Mouse (Mus musculus): Measurements from ENCODE around the gene Sik3. TPM values are rescaled to one million over a fixed set of nuclear protein-coding genes. Genes with fewer than 3 reads are reported as not detected.
"Not testable (repeated sequence)": the region's sequence is repeated elsewhere in the genome, so short reads cannot be mapped to it uniquely, and the experiment has no call there.

Sik3 gene
- polyA plus RNA-seq, 1 experiment from 2014 or later, result 5.6 TPM

DNA sequence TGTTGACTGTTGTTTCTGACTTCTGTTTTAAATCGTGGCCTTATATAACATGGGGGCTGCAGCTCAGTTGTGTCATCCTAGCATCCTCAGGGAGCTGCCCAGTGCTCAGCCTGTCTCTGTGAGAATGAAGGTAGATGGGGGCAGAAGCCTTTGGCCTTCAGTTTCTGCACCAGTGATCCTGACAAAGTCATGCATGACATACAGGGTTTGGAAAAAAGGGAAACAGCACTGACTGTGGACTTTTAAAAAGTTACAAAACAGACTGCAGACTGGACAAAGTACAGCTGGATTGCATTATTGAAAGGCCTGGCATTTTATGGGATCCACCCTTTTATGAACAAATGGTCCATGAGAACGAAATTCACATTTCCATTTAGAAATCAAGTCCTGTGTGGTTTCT lies 113.7 kb downstream of the Sik3 start:
- no peaks in the 10 kb centered on the region for H3K27me3 ChIP-seq
- no peak overlapping the region for H3K4me2 ChIP-seq
- WGBS, result 82% methylated on average over 2 of the region's 2 CpGs
- H3K9me3 ChIP-seq, result no peaks in the 10 kb centered on the region
- no peak for ATAC-seq (ENCODE audit: low FRiP score)
- no peak overlapping the region for H3K9ac ChIP-seq
- H3K36me3 ChIP-seq, result no peaks in the 10 kb centered on the region
- no peak overlapping the region for H3K27ac ChIP-seq
- peaks cover 25% of the 10 kb centered on the region for H3K4me1 ChIP-seq (replicated peaks)
- H3K4me3 ChIP-seq, result no peak overlapping the region

DNA sequence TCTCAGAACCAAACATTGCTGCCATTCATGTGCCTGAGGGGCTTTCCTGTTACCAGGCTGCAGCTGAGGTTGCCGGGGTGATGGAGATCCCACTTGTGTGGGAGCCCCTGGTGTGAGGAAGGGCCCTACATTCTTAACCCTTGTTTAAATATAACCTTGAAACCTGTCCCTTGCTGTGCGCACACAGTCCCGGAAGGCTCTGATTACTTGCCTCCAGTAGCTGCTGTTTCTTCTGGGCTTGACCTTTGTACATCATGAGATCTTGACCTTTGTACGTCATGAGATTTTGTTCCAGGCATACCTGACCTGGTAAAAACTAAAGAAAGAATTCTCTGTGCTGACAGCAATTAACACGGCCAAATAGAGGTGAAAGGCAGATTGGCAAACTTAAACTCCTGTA lies 114.7 kb downstream of the Sik3 start:
- Histone ChIP-seq H3K27me3 (no peaks in the 10 kb centered on the region), H3K27ac (no peak overlapping the region), H3K9ac (no peak overlapping the region), H3K36me3 (no peaks in the 10 kb centered on the region), H3K4me3 (no peak overlapping the region), H3K9me3 (no peaks in the 10 kb centered on the region), H3K4me1 (replicated peaks) (peaks cover 25% of the 10 kb centered on the region), H3K4me2 (no peak overlapping the region)
- ATAC-seq (ENCODE audit: low FRiP score), result no peak
- 41% methylated on average over 5 of the region's 5 CpGs for WGBS

DNA sequence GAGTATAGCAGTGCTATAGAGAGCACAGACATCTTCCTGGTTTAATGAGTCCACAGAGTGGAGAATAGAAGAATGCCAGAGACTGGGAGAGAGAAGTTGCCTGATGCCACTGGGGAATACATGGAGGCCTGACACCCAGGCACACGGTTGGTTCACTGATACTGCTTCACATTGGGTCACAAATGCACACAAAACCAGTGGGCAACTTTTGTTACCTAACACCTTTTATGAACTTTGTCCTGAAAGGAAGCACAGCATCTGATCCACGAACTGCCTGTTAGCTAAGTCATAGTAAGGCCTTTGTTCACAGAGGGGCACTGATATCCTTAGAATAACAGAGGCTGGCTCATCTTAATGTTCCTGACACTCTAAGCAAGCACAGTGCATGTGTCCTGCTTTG lies 116.6 kb downstream of the Sik3 start:
- 78% methylated on average over 2 of the region's 2 CpGs for WGBS
- peaks cover 21% of the 10 kb centered on the region for H3K4me1 ChIP-seq (replicated peaks)
- no peak overlapping the region for H3K27ac ChIP-seq
- no peaks in the 10 kb centered on the region for H3K27me3 ChIP-seq
- no peak for ATAC-seq (ENCODE audit: low FRiP score)
- H3K4me3 ChIP-seq, result no peak overlapping the region
- no peaks in the 10 kb centered on the region for H3K36me3 ChIP-seq
- H3K4me2 ChIP-seq, result no peak overlapping the region
- H3K9me3 ChIP-seq, result no peaks in the 10 kb centered on the region
- H3K9ac ChIP-seq, result no peak overlapping the region

DNA sequence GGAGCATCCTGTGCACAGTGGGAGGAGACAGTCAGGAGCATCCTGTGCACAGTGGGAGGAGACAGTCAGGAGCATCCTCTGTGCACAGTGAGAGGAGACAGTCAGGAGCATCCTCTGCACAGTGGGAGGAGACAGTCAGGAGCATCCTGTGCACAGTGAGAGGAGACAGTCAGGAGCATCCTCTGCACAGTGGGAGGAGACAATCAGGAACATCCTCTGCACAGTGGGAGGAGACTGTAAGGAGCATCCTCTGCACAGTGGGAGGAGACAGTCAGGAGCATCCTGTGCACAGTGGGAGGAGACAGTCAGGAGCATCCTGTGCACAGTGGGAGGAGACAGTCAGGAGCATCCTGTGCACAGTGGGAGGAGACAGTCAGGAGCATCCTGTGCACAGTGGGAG lies 120.2 kb downstream of the Sik3 start:
- not testable (repeated sequence) for H3K4me1 ChIP-seq (replicated peaks); H3K36me3 ChIP-seq; H3K27me3 ChIP-seq; ATAC-seq (ENCODE audit: low FRiP score); H3K4me2 ChIP-seq; H3K9me3 ChIP-seq; H3K9ac ChIP-seq; H3K4me3 ChIP-seq
- 0 out of 2 replicates have a peak overlapping the region, but pooled peaks have one; percentile 18 for H3K27ac ChIP-seq

DNA sequence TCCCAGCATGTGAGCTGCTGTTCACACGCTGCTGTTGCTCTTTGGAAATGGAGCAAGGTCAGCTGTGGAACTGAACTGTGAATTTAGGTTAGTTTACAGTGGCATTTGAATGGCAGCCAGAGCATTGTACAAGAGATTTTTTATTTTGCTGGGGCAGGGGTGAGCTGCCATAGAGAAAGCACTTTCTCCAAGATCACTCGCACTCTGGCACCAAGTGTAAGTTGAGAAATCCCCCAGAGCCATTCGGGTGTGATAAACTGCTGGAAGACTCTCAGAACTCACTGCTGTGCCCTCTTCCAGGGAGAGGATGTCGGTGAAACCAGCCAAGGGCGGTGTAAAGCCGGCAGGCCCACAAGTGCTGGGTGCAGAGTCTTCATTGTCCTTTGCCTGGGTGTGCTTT lies 126.2 kb downstream of the Sik3 start:
- Histone ChIP-seq H3K4me1 (replicated peaks) (peaks cover 8% of the 10 kb centered on the region), H3K27me3 (no peaks in the 10 kb centered on the region), H3K36me3 (no peaks in the 10 kb centered on the region), H3K27ac (no peak overlapping the region), H3K4me3 (no peak overlapping the region), H3K9ac (no peak overlapping the region), H3K9me3 (no peaks in the 10 kb centered on the region), H3K4me2 (no peak overlapping the region)
- no peak for ATAC-seq (ENCODE audit: low FRiP score)
- 72% methylated on average over 6 of the region's 6 CpGs for WGBS

DNA sequence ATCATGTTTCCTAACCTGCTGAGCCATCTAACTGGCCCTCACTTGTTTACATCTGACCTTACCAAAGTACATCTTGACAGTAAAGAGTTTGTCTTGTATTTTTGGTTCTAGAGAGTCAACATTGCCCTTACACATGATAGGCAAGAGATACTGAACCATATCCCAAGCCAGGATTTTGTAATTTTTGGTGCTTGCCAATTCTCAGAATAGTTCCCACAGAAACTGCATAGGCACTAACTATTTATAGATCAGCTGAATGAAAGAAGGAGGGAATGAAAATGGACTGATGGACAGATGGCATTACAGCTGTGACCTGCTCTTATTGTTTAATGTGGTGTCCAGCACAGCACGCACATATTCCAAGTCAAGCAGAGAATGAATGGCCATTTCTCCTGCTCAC lies 128.2 kb downstream of the Sik3 start:
- Histone ChIP-seq H3K4me3 (no peak overlapping the region), H3K9ac (no peak overlapping the region), H3K4me2 (no peak overlapping the region), H3K27ac (no peak overlapping the region), H3K27me3 (no peaks in the 10 kb centered on the region), H3K4me1 (replicated peaks) (peaks cover 8% of the 10 kb centered on the region), H3K9me3 (no peaks in the 10 kb centered on the region), H3K36me3 (no peaks in the 10 kb centered on the region)
- no peak for ATAC-seq (ENCODE audit: low FRiP score)
- 65% methylated on average over 1 of the region's 1 CpGs for WGBS

DNA sequence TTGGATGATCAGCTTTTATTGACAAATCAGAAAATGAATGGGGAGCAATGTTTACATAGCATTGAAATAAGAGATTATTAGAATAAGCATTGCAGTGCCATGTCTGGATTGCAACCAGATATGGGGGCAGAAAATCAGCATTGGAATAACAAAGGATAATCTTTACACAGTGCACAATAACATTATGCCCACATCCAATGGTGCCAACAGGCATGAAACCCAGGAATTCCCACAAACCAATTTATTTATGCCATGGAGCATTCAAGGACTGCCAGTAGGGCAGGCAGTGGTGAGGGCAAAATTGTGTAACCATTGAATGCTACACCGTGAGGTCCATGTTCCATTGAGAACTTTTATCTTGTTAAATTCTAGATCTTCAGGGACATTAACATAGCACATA lies 129.4 kb downstream of the Sik3 start:
- H3K4me2 ChIP-seq, result no peak overlapping the region

DNA sequence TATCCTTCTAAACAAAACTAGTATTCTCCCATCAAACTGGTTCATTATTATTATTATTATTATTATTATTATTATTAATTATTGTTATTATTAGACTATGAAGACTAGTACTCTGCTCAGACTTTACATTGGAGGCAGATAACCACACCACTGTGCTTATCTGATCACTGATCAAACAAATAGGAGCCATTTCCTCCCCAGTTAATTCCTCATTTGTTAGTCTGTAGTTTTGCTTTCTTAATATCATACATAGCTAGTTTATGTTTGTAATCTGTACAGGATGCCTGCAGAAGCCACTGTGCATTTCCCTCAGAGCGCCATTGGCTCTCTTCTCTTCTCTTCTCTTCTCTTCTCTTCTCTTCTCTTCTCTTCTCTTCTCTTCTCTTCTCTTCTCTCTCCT lies 129.9 kb downstream of the Sik3 start:
- 97% methylated on average over 1 of the region's 1 CpGs for WGBS
- no peak for ATAC-seq (ENCODE audit: low FRiP score)
- H3K4me3 ChIP-seq, result no peak overlapping the region
- H3K4me2 ChIP-seq, result no peak overlapping the region
- no peak overlapping the region for H3K9ac ChIP-seq
- H3K9me3 ChIP-seq, result no peaks in the 10 kb centered on the region
- H3K27me3 ChIP-seq, result no peaks in the 10 kb centered on the region
- H3K27ac ChIP-seq, result no peak overlapping the region
- peaks cover 19% of the 10 kb centered on the region for H3K4me1 ChIP-seq (replicated peaks)
- no peaks in the 10 kb centered on the region for H3K36me3 ChIP-seq

More for the DNA sequence above, 129.4 kb downstream of the Sik3 start:
- Histone ChIP-seq H3K36me3 (no peaks in the 10 kb centered on the region), H3K9me3 (no peaks in the 10 kb centered on the region), H3K27ac (no peak overlapping the region), H3K4me1 (replicated peaks) (peaks cover 19% of the 10 kb centered on the region), H3K4me3 (no peak overlapping the region), H3K27me3 (no peaks in the 10 kb centered on the region), H3K9ac (no peak overlapping the region)
- ATAC-seq (ENCODE audit: low FRiP score), result no peak
- 65% methylated on average over 1 of the region's 1 CpGs for WGBS

DNA sequence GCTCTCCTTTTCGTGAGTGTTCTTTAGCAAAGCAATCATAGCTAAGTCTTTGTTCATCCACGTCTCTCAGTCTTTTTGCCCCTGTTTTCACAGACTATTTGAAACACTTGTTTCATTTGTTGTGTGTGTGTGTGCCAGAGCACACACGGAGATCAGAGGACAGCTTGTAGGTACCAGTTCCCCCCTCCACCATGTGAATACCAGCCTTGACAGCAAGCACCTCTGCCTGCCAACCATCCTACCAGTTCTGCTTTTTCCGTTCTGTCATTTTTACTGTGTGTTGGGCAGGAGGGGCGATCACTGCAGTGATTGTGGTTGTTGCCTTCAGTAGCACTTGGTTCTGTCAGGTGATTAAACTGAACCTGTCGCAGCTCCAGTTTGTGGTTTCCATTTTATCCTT lies 132.4 kb downstream of the Sik3 start:
- H3K9ac ChIP-seq, result no peak overlapping the region
- no peaks in the 10 kb centered on the region for H3K27me3 ChIP-seq
- no peak for ATAC-seq (ENCODE audit: low FRiP score)
- WGBS, result 85% methylated on average over 6 of the region's 6 CpGs
- H3K9me3 ChIP-seq, result no peaks in the 10 kb centered on the region
- H3K36me3 ChIP-seq, result no peaks in the 10 kb centered on the region
- no peak overlapping the region for H3K4me3 ChIP-seq
- H3K27ac ChIP-seq, result no peak overlapping the region
- no peak overlapping the region for H3K4me2 ChIP-seq
- H3K4me1 ChIP-seq (replicated peaks), result peaks cover 11% of the 10 kb centered on the region

DNA sequence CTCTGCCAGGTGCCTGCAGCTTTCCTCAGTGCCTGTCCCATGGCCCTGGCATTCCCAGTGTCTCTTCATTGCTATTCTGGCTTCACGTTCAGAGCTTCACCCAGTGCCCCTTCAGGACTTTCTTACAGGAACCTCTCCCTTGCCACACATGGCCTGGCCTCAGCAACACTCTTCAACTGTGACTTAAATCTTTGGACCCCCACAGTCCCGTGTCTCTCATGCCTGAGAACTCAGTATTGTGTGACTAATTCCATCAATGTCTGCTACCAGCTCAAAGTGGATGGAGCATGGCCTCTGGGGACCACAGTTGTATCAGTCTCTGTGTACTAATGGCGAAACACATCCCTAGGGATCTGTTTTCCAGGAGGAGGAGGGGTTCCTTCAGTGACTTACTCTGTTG lies 133.8 kb downstream of the Sik3 start:
- Histone ChIP-seq H3K4me1 (replicated peaks) (peaks cover 18% of the 10 kb centered on the region), H3K27me3 (no peaks in the 10 kb centered on the region), H3K9ac (no peak overlapping the region), H3K4me3 (no peak overlapping the region), H3K27ac (no peak overlapping the region), H3K9me3 (no peaks in the 10 kb centered on the region), H3K4me2 (no peak overlapping the region), H3K36me3 (no peaks in the 10 kb centered on the region)
- no peak for ATAC-seq (ENCODE audit: low FRiP score)
- WGBS, result 58% methylated on average over 3 of the region's 3 CpGs

DNA sequence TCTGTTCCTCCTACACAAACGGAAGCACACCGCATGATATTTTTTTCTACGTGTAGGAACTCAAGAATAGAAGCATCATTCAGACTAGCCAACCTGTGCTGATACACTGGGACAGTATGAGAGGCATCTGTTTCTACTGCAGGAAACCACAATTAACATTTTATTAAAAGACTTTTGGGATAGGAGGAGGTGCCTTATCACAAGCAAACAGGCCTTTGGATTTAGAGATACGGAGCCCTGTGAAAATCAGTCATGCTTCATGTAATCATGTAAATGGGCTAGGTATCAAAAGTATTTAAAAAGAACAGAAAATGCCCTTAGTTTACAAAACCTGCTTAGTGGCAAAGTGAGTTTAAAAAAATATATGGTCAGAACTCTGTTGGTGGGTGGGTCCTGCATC lies 136.1 kb downstream of the Sik3 start:
- H3K4me3 ChIP-seq, result no peak overlapping the region
- peaks cover 27% of the 10 kb centered on the region for H3K4me1 ChIP-seq (replicated peaks)
- WGBS, result 91% methylated on average over 4 of the region's 4 CpGs

DNA sequence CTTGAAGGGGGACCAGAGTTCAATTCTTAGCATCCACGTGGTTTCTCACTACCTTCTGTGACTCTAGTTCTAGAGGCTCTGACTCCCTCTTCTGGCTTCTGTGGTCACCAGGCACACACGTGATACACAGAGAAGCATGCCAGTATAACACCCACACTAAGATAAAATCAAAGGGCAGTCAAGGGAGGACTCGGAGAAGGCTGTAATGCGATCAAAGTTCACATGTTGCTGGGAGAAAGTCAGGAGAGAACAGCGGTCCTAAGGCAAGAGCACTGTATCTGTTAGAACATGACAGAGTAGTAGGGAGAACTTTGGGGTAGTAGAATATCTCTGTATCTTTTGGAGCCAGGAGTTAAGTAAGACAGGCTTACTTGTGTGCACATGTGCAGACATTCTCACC lies 136.8 kb downstream of the Sik3 start:
- H3K27me3 ChIP-seq, result no peaks in the 10 kb centered on the region

More for the DNA sequence above, 136.1 kb downstream of the Sik3 start:
- Histone ChIP-seq H3K27me3 (no peaks in the 10 kb centered on the region), H3K9ac (no peak overlapping the region), H3K9me3 (no peaks in the 10 kb centered on the region), H3K4me2 (no peak overlapping the region), H3K36me3 (no peaks in the 10 kb centered on the region), H3K27ac (no peak overlapping the region)
- ATAC-seq (ENCODE audit: low FRiP score), result no peak

DNA sequence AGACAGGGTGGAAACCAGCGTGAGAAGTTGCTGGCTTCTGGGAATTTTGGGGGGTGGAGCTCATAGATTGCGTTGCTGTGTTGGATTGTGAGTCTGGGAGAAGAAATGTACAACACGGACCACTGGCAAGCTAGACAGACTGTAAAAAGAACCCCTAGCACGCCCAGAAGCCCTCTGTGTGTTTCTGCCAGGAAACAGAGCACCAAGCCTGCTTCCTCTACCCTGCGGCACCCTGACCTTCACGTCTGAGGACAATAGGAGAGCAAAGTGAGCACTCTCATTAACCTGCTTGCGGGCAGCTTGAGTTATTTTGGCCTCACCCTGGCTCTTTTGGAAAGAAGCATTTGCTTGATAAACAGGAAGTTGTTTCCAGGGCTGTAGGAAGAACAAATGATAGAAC lies 137.5 kb downstream of the Sik3 start:
- Histone ChIP-seq H3K4me3 (no peak overlapping the region), H3K9me3 (no peaks in the 10 kb centered on the region), H3K4me2 (no peak overlapping the region), H3K27ac (no peak overlapping the region), H3K27me3 (no peaks in the 10 kb centered on the region), H3K4me1 (replicated peaks) (peaks cover 27% of the 10 kb centered on the region), H3K36me3 (no peaks in the 10 kb centered on the region), H3K9ac (no peak overlapping the region)
- ATAC-seq (ENCODE audit: low FRiP score), result no peak
- WGBS, result 78% methylated on average over 7 of the region's 7 CpGs

More for the DNA sequence above, 136.8 kb downstream of the Sik3 start:
- ATAC-seq (ENCODE audit: low FRiP score), result no peak
- H3K36me3 ChIP-seq, result no peaks in the 10 kb centered on the region
- WGBS, result 83% methylated on average over 5 of the region's 5 CpGs
- H3K27ac ChIP-seq, result no peak overlapping the region
- H3K9ac ChIP-seq, result no peak overlapping the region
- no peak overlapping the region for H3K4me2 ChIP-seq
- H3K4me1 ChIP-seq (replicated peaks), result peaks cover 27% of the 10 kb centered on the region
- H3K9me3 ChIP-seq, result no peaks in the 10 kb centered on the region
- H3K4me3 ChIP-seq, result no peak overlapping the region
